Mouse (Mus musculus) hindbrain, embryonic 16.5 days (tissue): ENCODE measurements at regions not wholly inside any gene's neighbourhood (a gene's known extent, or its start where the extent isn't known, plus 50 kb on each side); places are given as distances from the start of the nearest gene placed in this dataset.

Experiments used
- ATAC-seq: fragments of 200-750 bp; cut with Nextera tagmentation; 2 replicates; pipeline ENCODE4 v1.8.0; 2017; ENCODE audit warnings: moderate TSS enrichment, moderate library complexity
- H3K27ac ChIP-seq: fragments of 300-500 bp; sonication (generic); 2 replicates; pipeline ENCODE4 v1.5.1; 2014; ENCODE audit warnings: low read depth, mild to moderate bottlenecking, control low read depth, low read length, moderate library complexity
- H3K27me3 ChIP-seq: fragments of 300-500 bp; sonication (generic); replicated peaks from 2 replicates; pipeline ENCODE4 v1.6.1; 2014; ENCODE audit warnings: low read length; ENCODE audit not compliant: control insufficient read depth, insufficient read depth
- H3K36me3 ChIP-seq: fragments of 300-500 bp; sonication (generic); 2 replicates; pipeline ENCODE4 v1.6.1; 2014; ENCODE audit warnings: mild to moderate bottlenecking, low read length, moderate library complexity, mixed read lengths; ENCODE audit not compliant: control insufficient read depth, insufficient read depth
- H3K4me1 ChIP-seq: fragments of 300-500 bp; sonication (generic); 2 replicates; pipeline ENCODE4 v1.6.1; 2014; ENCODE audit warnings: low read depth, low read length; ENCODE audit not compliant: control insufficient read depth, insufficient read depth
- H3K4me2 ChIP-seq: fragments of 300-500 bp; sonication (generic); 2 replicates; pipeline ENCODE4 v1.6.1; 2014; ENCODE audit warnings: mild to moderate bottlenecking, low read length, control low read depth, moderate library complexity
- H3K4me3 ChIP-seq: fragments of 300-500 bp; sonication (generic); 2 replicates; pipeline ENCODE4 v1.5.1; 2014; ENCODE audit warnings: mild to moderate bottlenecking, low read length, control low read depth, moderate library complexity
- H3K9ac ChIP-seq: fragments of 300-500 bp; sonication (generic); 2 replicates; pipeline ENCODE4 v1.6.1; 2014; ENCODE audit warnings: low read depth, mild to moderate bottlenecking, control low read depth, low read length, moderate library complexity
- H3K9me3 ChIP-seq: fragments of 300-500 bp; sonication (generic); 2 replicates; pipeline ENCODE4 v1.6.1; 2014; ENCODE audit warnings: mild to moderate bottlenecking, low read length, moderate library complexity; ENCODE audit not compliant: control insufficient read depth
- WGBS: fragments of 180-500 bp; shearing (Covaris S2); extraction: QIAGEN DNeasy Blood & Tissue Kit; methylation state at CpG from one replicate; pipeline ENCODE4 v1.1.7; 2014; 5-methylcytosine and 5-hydroxymethylcytosine counted together

GRCm38 (mm10) chr4:125936357-125936756 lies 88.0 kb upstream of the Csf3r start:
- no peak overlapping the region for H3K9ac ChIP-seq
- no peaks in the 10 kb centered on the region for H3K36me3 ChIP-seq
- ATAC-seq, result no peak
- H3K4me1 ChIP-seq, result peaks cover 8% of the 10 kb centered on the region
- H3K27ac ChIP-seq, result no peak overlapping the region
- WGBS, result 70% methylated on average over 7 of the region's 7 CpGs
- H3K27me3 ChIP-seq, result no peaks in the 10 kb centered on the region; the same call in 1 of the 2 replicates
- no peak overlapping the region for H3K4me3 ChIP-seq
- H3K4me2 ChIP-seq, result no peak overlapping the region
- 0 out of 2 replicates have a peak, but pooled peaks cover 2% of the 10 kb centered on the region for H3K9me3 ChIP-seq

- Histone ChIP-seq H3K4me1 (no peaks in the 10 kb centered on the region), H3K4me2 (no peak overlapping the region), H3K27me3 (no peaks in the 10 kb centered on the region; the same call in 1 of the 2 replicates), H3K27ac (no peak overlapping the region), H3K9ac (no peak overlapping the region), H3K4me3 (no peak overlapping the region), H3K36me3 (no peaks in the 10 kb centered on the region), H3K9me3 (0 out of 2 replicates have a peak, but pooled peaks cover 2% of the 10 kb centered on the region)
- ATAC-seq, result no peak
- 43% methylated on average over 6 of the region's 6 CpGs for WGBS
These were observed 86.2 kb upstream of the Csf3r start for GRCm38 (mm10) chr4:125938186-125938585.

GRCm38 (mm10) chr4:125941266-125941665 lies 83.1 kb upstream of the Csf3r start:
- 64% methylated on average over 5 of the region's 5 CpGs for whole genome bisulfite sequencing

GRCm38 (mm10) chr4:125941916-125942315 lies 82.4 kb upstream of the Csf3r start:
- Histone ChIP-seq H3K4me2 (no peak overlapping the region), H3K9ac (no peak overlapping the region), H3K27me3 (no peaks in the 10 kb centered on the region; the same call in 1 of the 2 replicates), H3K27ac (no peak overlapping the region), H3K9me3 (no peaks in the 10 kb centered on the region), H3K36me3 (no peaks in the 10 kb centered on the region), H3K4me1 (no peaks in the 10 kb centered on the region), H3K4me3 (no peak overlapping the region)
- 0 out of 2 replicates have a peak, but pooled peaks have one; percentile 37 for ATAC-seq
- WGBS, result 34% methylated on average over 3 of the region's 3 CpGs

More at GRCm38 (mm10) chr4:125941266-125941665, 83.1 kb upstream of the Csf3r start:
- no peak overlapping the region for H3K9ac ChIP-seq
- no peak for ATAC-seq
- no peak overlapping the region for H3K4me3 ChIP-seq
- no peaks in the 10 kb centered on the region for H3K36me3 ChIP-seq
- no peaks in the 10 kb centered on the region for H3K9me3 ChIP-seq
- no peak overlapping the region for H3K4me2 ChIP-seq
- H3K27ac ChIP-seq, result no peak overlapping the region
- no peaks in the 10 kb centered on the region; the same call in 1 of the 2 replicates for H3K27me3 ChIP-seq
- no peaks in the 10 kb centered on the region for H3K4me1 ChIP-seq

- 33% methylated on average over 2 of the region's 2 CpGs for WGBS
- peak; percentile 70 for ATAC-seq
- Histone ChIP-seq H3K9me3 (no peaks in the 10 kb centered on the region), H3K9ac (no peak overlapping the region), H3K36me3 (no peaks in the 10 kb centered on the region), H3K27me3 (no peaks in the 10 kb centered on the region; the same call in 1 of the 2 replicates), H3K4me2 (no peak overlapping the region), H3K27ac (no peak overlapping the region), H3K4me1 (no peaks in the 10 kb centered on the region), H3K4me3 (no peak overlapping the region)
These were observed 79.3 kb upstream of the Csf3r start for GRCm38 (mm10) chr4:125945062-125945461.

- peaks cover 2% of the 10 kb centered on the region; the same call in 1 of the 2 replicates for H3K27me3 ChIP-seq
- ATAC-seq, result no peak
- no peak overlapping the region for H3K4me2 ChIP-seq
- H3K4me1 ChIP-seq, result no peaks in the 10 kb centered on the region
- no peak overlapping the region for H3K4me3 ChIP-seq
- H3K27ac ChIP-seq, result no peak overlapping the region
- no peaks in the 10 kb centered on the region for H3K9me3 ChIP-seq
- no peak overlapping the region for H3K9ac ChIP-seq
- H3K36me3 ChIP-seq, result no peaks in the 10 kb centered on the region
- WGBS, result 49% methylated on average over 6 of the region's 9 CpGs
These were observed 64.9 kb upstream of the Csf3r start for GRCm38 (mm10) chr4:125959426-125959825.

- Histone ChIP-seq H3K4me3 (no peak overlapping the region), H3K27me3 (peaks cover 2% of the 10 kb centered on the region; the same call in 1 of the 2 replicates), H3K27ac (no peak overlapping the region), H3K9me3 (no peaks in the 10 kb centered on the region), H3K4me1 (no peaks in the 10 kb centered on the region), H3K36me3 (no peaks in the 10 kb centered on the region), H3K9ac (no peak overlapping the region), H3K4me2 (no peak overlapping the region)
- WGBS, result 58% methylated on average over 8 of the region's 8 CpGs
- no peak for ATAC-seq
These were observed 63.6 kb upstream of the Csf3r start for GRCm38 (mm10) chr4:125960704-125961279.

- H3K9me3 ChIP-seq, result no peaks in the 10 kb centered on the region
- 5% methylated on average over 7 of the region's 7 CpGs for WGBS
These were observed 61.7 kb upstream of the Csf3r start for GRCm38 (mm10) chr4:125962677-125963076.

More at GRCm38 (mm10) chr4:125962677-125963076, 61.7 kb upstream of the Csf3r start:
- Histone ChIP-seq H3K27me3 (peaks cover 2% of the 10 kb centered on the region; the same call in 1 of the 2 replicates), H3K36me3 (no peaks in the 10 kb centered on the region), H3K4me1 (no peaks in the 10 kb centered on the region), H3K4me2 (no peak overlapping the region), H3K4me3 (no peak overlapping the region), H3K27ac (no peak overlapping the region), H3K9ac (no peak overlapping the region)
- 0 out of 2 replicates have a peak, but pooled peaks have one; percentile 50 for ATAC-seq
